ENCODE assay signal across 16 mouse cellular contexts in genomic region chr2:24335333-24335732, GRCm38 (mm10). TPM values are rescaled to one million over a fixed set of nuclear protein-coding genes. Genes with fewer than 3 reads are reported as not detected.
DNase-seq lines count a peak whose midpoint lies in the region; ATAC-seq and TF ChIP-seq lines count a peak whose summit lies in the region.
"Had no signal": no experiment of that assay in that cellular context is flagged by ENCODE, and none has a peak within 500 bp of the region (broad histone marks: within the 10 kb centered on the region; RNA-seq: fewer than 3 reads in every experiment).

No protein-coding gene starts in this region.

- TF ChIP-seq CTCF in liver, adult 2 months (IDR thresholded peaks at IDR 0.05; ENCODE audit: low read depth, low read length) = no peak

- H3K9me3 ChIP-seq in limb, embryonic 12.5 days = no peaks in the 10 kb centered on the region
- no peaks in the 10 kb centered on the region for H3K9me3 ChIP-seq in limb, embryonic 10.5 days (replicated peaks)
- no peaks in the 10 kb centered on the region for H3K9me3 ChIP-seq in stomach, embryonic 15.5 days
- H3K9me3 ChIP-seq: forebrain, embryonic 12.5 days; hindbrain, embryonic 10.5 days; lung, embryonic 15.5 days had no signal

- no peak overlapping the region for H3K9ac ChIP-seq in limb, embryonic 12.5 days (replicated peaks)
- no peak overlapping the region for H3K9ac ChIP-seq in liver, adult 2 months (ENCODE audit: low read depth, low read length)
- no peak overlapping the region for H3K9ac ChIP-seq in stomach, embryonic 15.5 days
- H3K9ac ChIP-seq: forebrain, embryonic 12.5 days; lung, embryonic 15.5 days had no signal

- WGBS in limb, embryonic 12.5 days = 55% methylated on average over 3 of the region's 3 CpGs
- 67% methylated on average over 3 of the region's 3 CpGs for WGBS in limb, embryonic 10.5 days
- 15% methylated on average over 3 of the region's 3 CpGs for WGBS in liver, adult 2 months
- WGBS in stomach, embryonic 15.5 days = 45% methylated on average over 3 of the region's 3 CpGs

- no peak for ATAC-seq in limb, embryonic 12.5 days (ENCODE audit: insufficient number of reproducible peaks, insufficient read depth, low FRiP score, low TSS enrichment, low read depth)
- peak; percentile 71; the same call in 1 of the 2 replicates for ATAC-seq in stomach, embryonic 15.5 days (ENCODE audit: insufficient read depth, low FRiP score, low read depth)

- H3K27me3 ChIP-seq in limb, embryonic 12.5 days = no peaks in the 10 kb centered on the region
- no peaks in the 10 kb centered on the region for H3K27me3 ChIP-seq in limb, embryonic 10.5 days (ENCODE audit: low read depth, poor library complexity, severe bottlenecking)
- no peaks in the 10 kb centered on the region for H3K27me3 ChIP-seq in liver, adult 2 months (ENCODE audit: control insufficient read depth, insufficient read depth, low read length)
- no peaks in the 10 kb centered on the region for H3K27me3 ChIP-seq in stomach, embryonic 15.5 days (replicated peaks)
- H3K27me3 ChIP-seq: forebrain, embryonic 12.5 days; lung, embryonic 15.5 days had no signal

- no peaks in the 10 kb centered on the region for H3K79me2 ChIP-seq in liver, adult 2 months (ENCODE audit: control insufficient read depth, insufficient read depth, low read length)

- H3K4me3 ChIP-seq in limb, embryonic 12.5 days (replicated peaks) = no peak overlapping the region
- H3K4me3 ChIP-seq in limb, embryonic 10.5 days = no peak overlapping the region
- no peak overlapping the region for H3K4me3 ChIP-seq in liver, adult 2 months (ENCODE audit: insufficient read depth, low read depth, low read length)
- H3K4me3 ChIP-seq in stomach, embryonic 15.5 days (replicated peaks) = no peak overlapping the region
- H3K4me3 ChIP-seq: forebrain, embryonic 12.5 days; hindbrain, embryonic 10.5 days; lung, embryonic 15.5 days had no signal

- intact Hi-C loops in left cerebral cortex, postnatal 25 days (cut with DNase I) = no loop called here
- intact Hi-C loops in gastrocnemius, postnatal 36 days (cut with DNase I) = no loop called here

- TF ChIP-seq POLR2A in liver, adult 2 months (IDR thresholded peaks at IDR 0.05; ENCODE audit: extremely low read depth, insufficient read depth, low read length) = no peak

- H3K36me3 ChIP-seq in limb, embryonic 12.5 days = no peaks in the 10 kb centered on the region
- H3K36me3 ChIP-seq in limb, embryonic 10.5 days = no peaks in the 10 kb centered on the region
- H3K36me3 ChIP-seq in liver, adult 2 months (ENCODE audit: control insufficient read depth, insufficient read depth, low read length) = no peaks in the 10 kb centered on the region
- H3K36me3 ChIP-seq in stomach, embryonic 15.5 days = no peaks in the 10 kb centered on the region
- H3K36me3 ChIP-seq: forebrain, embryonic 12.5 days; hindbrain, embryonic 10.5 days; lung, embryonic 15.5 days had no signal

- no peak for DNase-seq in limb, embryonic 10.5 days (ENCODE audit: low spot score)
- peak; percentile 9 for DNase-seq in adrenal gland, postnatal 25 days
- DNase-seq in liver, adult 2 months (ENCODE audit: extremely low read depth, low read depth, low spot score) = peak; percentile 99
- no peak for DNase-seq in left cerebral cortex, postnatal 25 days (ENCODE audit: low spot score in 2 of 2)
- no peak for DNase-seq in lung, postnatal 14 days
- DNase-seq in gastrocnemius, postnatal 36 days = no peak
- DNase-seq: gastrocnemius, postnatal 25 days; thymus, adult 18-20 months had no signal

- no peak overlapping the region for H3K4me2 ChIP-seq in limb, embryonic 12.5 days
- H3K4me2 ChIP-seq in stomach, embryonic 15.5 days = no peak overlapping the region
- H3K4me2 ChIP-seq: forebrain, embryonic 12.5 days; lung, embryonic 15.5 days had no signal

- 0 out of 2 replicates have a peak, but pooled peaks cover 5% of the 10 kb centered on the region for H3K4me1 ChIP-seq in limb, embryonic 12.5 days (replicated peaks)
- no peaks in the 10 kb centered on the region for H3K4me1 ChIP-seq in limb, embryonic 10.5 days
- peaks cover 3% of the 10 kb centered on the region for H3K4me1 ChIP-seq in liver, adult 2 months (ENCODE audit: control insufficient read depth, insufficient read depth, low read length)
- H3K4me1 ChIP-seq in stomach, embryonic 15.5 days = no peaks in the 10 kb centered on the region
- H3K4me1 ChIP-seq: forebrain, embryonic 12.5 days; hindbrain, embryonic 10.5 days; lung, embryonic 15.5 days had no signal

- 0 out of 2 replicates have a peak overlapping the region, but pooled peaks have one; percentile 14 for H3K27ac ChIP-seq in limb, embryonic 12.5 days
- no peak overlapping the region for H3K27ac ChIP-seq in limb, embryonic 10.5 days
- peak overlapping the region; percentile 30 for H3K27ac ChIP-seq in liver, adult 2 months (replicated peaks; ENCODE audit: insufficient read depth, low read depth, low read length)
- peak overlapping the region; percentile 22; the same call in 1 of the 2 replicates for H3K27ac ChIP-seq in stomach, embryonic 15.5 days
- H3K27ac ChIP-seq: forebrain, embryonic 12.5 days; hindbrain, embryonic 10.5 days; lung, embryonic 15.5 days had no signal

RNA-seq across cellular contexts. Expression of gene Il1rn, which starts 1.3 kb away (rescaled TPM):
- polyA plus RNA-seq in limb, embryonic 12.5 days (2016; fragmentation: Nextera tagmentation; extraction: Ambion mirVana) = 1.1 and 1.7 TPM in 2 replicates
- polyA plus RNA-seq in limb, embryonic 10.5 days (2016; fragmentation: Nextera tagmentation; extraction: Ambion mirVana) = 0.95 TPM in 1 of 2 replicates, not detected in the other
- 0.43 and 0.95 TPM in 2 replicates for total RNA-seq in adrenal gland, postnatal 25 days (2021)
- 10.8 and 13.9 TPM in 2 replicates for total RNA-seq in liver, adult 2 months (2014; rRNA removed)
- polyA plus RNA-seq in liver, adult 2 months (2012; rRNA removed) = 1.3 and 1.5 TPM in 2 replicates
- 4.7 and 7.3 TPM in 2 replicates for polyA plus RNA-seq in stomach, embryonic 15.5 days (2015; fragmentation: Nextera tagmentation; extraction: Ambion mirVana)
- not detected for total RNA-seq in left cerebral cortex, postnatal 25 days (2021)
- total RNA-seq in gastrocnemius, postnatal 36 days (2021) = not detected
- total RNA-seq: gastrocnemius, postnatal 25 days; layer of hippocampus, postnatal 25 days had no signal
- polyA plus RNA-seq: cortical plate, adult 2 months; forebrain, embryonic 12.5 days had no signal

RNA-seq across cellular contexts. Expression of gene Psd4, which starts 32.0 kb away (rescaled TPM):
- polyA plus RNA-seq in limb, embryonic 12.5 days (2016; fragmentation: Nextera tagmentation; extraction: Ambion mirVana) = 0.78 and 2.5 TPM in 2 replicates
- 0.43 and 0.59 TPM in 2 replicates for polyA plus RNA-seq in limb, embryonic 10.5 days (2016; fragmentation: Nextera tagmentation; extraction: Ambion mirVana)
- 2.5 and 3.6 TPM in 2 replicates for total RNA-seq in adrenal gland, postnatal 25 days (2021)
- 1.6 and 3.7 TPM in 2 replicates for total RNA-seq in liver, adult 2 months (2014; rRNA removed)
- polyA plus RNA-seq in liver, adult 2 months (2012; rRNA removed) = 1.5 and 2.1 TPM in 2 replicates
- polyA plus RNA-seq in stomach, embryonic 15.5 days (2015; fragmentation: Nextera tagmentation; extraction: Ambion mirVana) = 6.3 and 6.4 TPM in 2 replicates
- 1 to 10 TPM; 1.1 to 1.6 TPM for total RNA-seq in left cerebral cortex, postnatal 25 days (2021)
- total RNA-seq in gastrocnemius, postnatal 36 days (2021) = under 1 TPM; 0.27 to 0.87 TPM

RNA-seq across cellular contexts. Expression of gene Il1f10, which starts 44.3 kb away (rescaled TPM):
- polyA plus RNA-seq in limb, embryonic 12.5 days (2016; fragmentation: Nextera tagmentation; extraction: Ambion mirVana) = not detected in 2 replicates
- not detected in 2 replicates for polyA plus RNA-seq in limb, embryonic 10.5 days (2016; fragmentation: Nextera tagmentation; extraction: Ambion mirVana)
- not detected in 2 replicates for total RNA-seq in adrenal gland, postnatal 25 days (2021)
- total RNA-seq in liver, adult 2 months (2014; rRNA removed) = not detected in 2 replicates
- polyA plus RNA-seq in liver, adult 2 months (2012; rRNA removed) = not detected in 2 replicates
- not detected in 2 replicates for polyA plus RNA-seq in stomach, embryonic 15.5 days (2015; fragmentation: Nextera tagmentation; extraction: Ambion mirVana)
- total RNA-seq in left cerebral cortex, postnatal 25 days (2021) = not detected
- not detected for total RNA-seq in gastrocnemius, postnatal 36 days (2021)
- total RNA-seq: gastrocnemius, postnatal 25 days; layer of hippocampus, postnatal 25 days; monocyte, adult 5-6 weeks had no signal
- polyA plus RNA-seq: cortical plate, adult 2 months; forebrain, embryonic 12.5 days; hindbrain, embryonic 10.5 days; lung, embryonic 15.5 days had no signal

RNA-seq across cellular contexts. Expression of gene Il1f5, which starts 58.6 kb away (rescaled TPM):
- polyA plus RNA-seq in limb, embryonic 12.5 days (2016; fragmentation: Nextera tagmentation; extraction: Ambion mirVana) = 0.88 and 1.2 TPM in 2 replicates
- not detected in 2 replicates for polyA plus RNA-seq in limb, embryonic 10.5 days (2016; fragmentation: Nextera tagmentation; extraction: Ambion mirVana)
- total RNA-seq in adrenal gland, postnatal 25 days (2021) = not detected in 2 replicates
- total RNA-seq in liver, adult 2 months (2014; rRNA removed) = not detected in 2 replicates
- polyA plus RNA-seq in liver, adult 2 months (2012; rRNA removed) = not detected in 2 replicates
- 0.13 TPM in 1 of 2 replicates, not detected in the other for polyA plus RNA-seq in stomach, embryonic 15.5 days (2015; fragmentation: Nextera tagmentation; extraction: Ambion mirVana)
- under 1 TPM in 1 of 2 experiments, not detected in 1; 0.23 TPM for total RNA-seq in left cerebral cortex, postnatal 25 days (2021)
- not detected for total RNA-seq in gastrocnemius, postnatal 36 days (2021)
- total RNA-seq: gastrocnemius, postnatal 25 days; layer of hippocampus, postnatal 25 days; monocyte, adult 5-6 weeks had no signal
- polyA plus RNA-seq: forebrain, embryonic 12.5 days; hindbrain, embryonic 10.5 days; lung, embryonic 15.5 days had no signal

Comparison
In these comparisons a context has a peak if more than half of its experiments do, and no peak if none do; other contexts are left out.
1. DNase-seq: peak in adrenal gland, postnatal 25 days (single experiment) and liver, adult 2 months (single experiment); none in limb, embryonic 10.5 days (single experiment), left cerebral cortex, postnatal 25 days (0 of 2), lung, postnatal 14 days (single experiment) and gastrocnemius, postnatal 36 days (0 of 2).